Mouse (Mus musculus) kidney, embryonic 15.5 days (tissue): ENCODE results near the gene Agtrap. TPM values are rescaled to one million over a fixed set of nuclear protein-coding genes. Genes with fewer than 3 reads are reported as not detected.
"Not testable (repeated sequence)": the region's sequence is repeated elsewhere in the genome, so short reads cannot be mapped to it uniquely, and the experiment has no call there.

Experiments
- ATAC-seq: fragments of 200-750 bp; cut with Nextera tagmentation; replicated peaks from 2 replicates; pipeline ENCODE4 v1.8.0; 2017; ENCODE audit warnings: moderate TSS enrichment; ENCODE audit not compliant: low FRiP score
- H3K27ac ChIP-seq: fragments of 300-500 bp; sonication (generic); 2 replicates; pipeline ENCODE4 v1.5.1; 2015; ENCODE audit warnings: mild to moderate bottlenecking, inconsistent platforms
- H3K27me3 ChIP-seq: fragments of 300-500 bp; sonication (generic); 2 replicates; pipeline ENCODE4 v1.6.1; 2015; ENCODE audit warnings: inconsistent platforms
- H3K36me3 ChIP-seq: fragments of 300-500 bp; sonication (generic); 2 replicates; pipeline ENCODE4 v1.6.1; 2015; ENCODE audit warnings: inconsistent platforms
- H3K4me1 ChIP-seq: fragments of 300-500 bp; sonication (generic); 2 replicates; pipeline ENCODE4 v1.6.1; 2015; ENCODE audit warnings: inconsistent platforms
- H3K4me2 ChIP-seq: fragments of 300-500 bp; sonication (generic); 2 replicates; pipeline ENCODE4 v1.6.1; 2015; ENCODE audit warnings: moderate library complexity, mild to moderate bottlenecking, inconsistent platforms
- H3K4me3 ChIP-seq: fragments of 300-500 bp; sonication (generic); replicated peaks from 2 replicates; pipeline ENCODE4 v1.5.1; 2015; ENCODE audit warnings: mild to moderate bottlenecking, inconsistent platforms
- H3K9ac ChIP-seq: fragments of 300-500 bp; sonication (generic); 2 replicates; pipeline ENCODE4 v1.6.1; 2015; ENCODE audit warnings: mild to moderate bottlenecking, inconsistent platforms
- H3K9me3 ChIP-seq: fragments of 300-500 bp; sonication (generic); replicated peaks from 2 replicates; pipeline ENCODE4 v1.6.1; 2016; ENCODE audit warnings: inconsistent platforms
- WGBS: fragments of 180-500 bp; shearing (Covaris S2); methylation state at CpG from one replicate; pipeline ENCODE4 v1.1.7; 2015; ENCODE audit warnings: mixed read lengths; 5-methylcytosine and 5-hydroxymethylcytosine counted together
- polyA plus RNA-seq: library from polyadenylated mRNA; unstranded; fragments of >200 nt; fragmentation: Nextera tagmentation; extraction: Ambion mirVana; gene quantifications from 2 replicates; pipeline ENCODE4 v1.2.1, GENCODE M21; 2015

The Agtrap gene
- polyA plus RNA-seq, 1 experiment from 2014 or later = 24.4 TPM

DNA sequence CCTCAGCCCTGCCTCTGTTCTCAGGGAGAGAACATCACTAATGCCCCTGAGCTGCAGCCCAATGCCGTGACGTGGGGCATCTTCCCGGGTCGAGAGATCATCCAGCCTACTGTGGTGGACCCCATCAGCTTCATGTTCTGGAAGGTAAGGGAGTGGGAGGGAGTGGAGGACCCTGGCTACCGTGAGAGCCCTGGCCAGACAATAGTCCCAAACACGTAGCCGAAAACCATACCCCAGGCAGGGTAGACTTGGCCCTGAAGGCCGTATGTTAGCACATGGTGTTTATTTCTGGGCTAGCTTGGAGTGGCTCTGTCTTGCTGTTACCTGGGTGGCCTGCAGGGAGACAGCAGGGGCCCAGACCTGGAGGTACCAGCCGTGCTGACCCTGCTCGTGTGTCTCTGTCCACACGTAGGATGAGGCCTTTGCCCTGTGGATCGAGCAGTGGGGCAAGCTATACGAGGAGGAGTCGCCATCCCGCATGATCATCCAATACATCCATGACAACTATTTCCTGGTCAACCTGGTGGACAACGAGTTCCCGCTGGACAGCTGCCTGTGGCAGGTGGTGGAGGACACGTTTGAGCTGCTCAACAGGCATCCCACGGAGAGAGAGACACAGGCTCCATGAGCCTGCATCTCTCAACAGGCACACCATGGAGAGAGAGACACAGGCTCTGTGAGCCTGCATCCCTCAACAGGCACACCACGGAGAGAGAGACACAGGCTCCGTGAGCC is 32.7 kb downstream of the Agtrap start:
- Histone ChIP-seq H3K4me3 (no peak overlapping the region), H3K27me3 (no peaks in the 10 kb centered on the region), H3K4me1 (peaks cover 2% of the 10 kb centered on the region; the same call in 1 of the 2 replicates), H3K9ac (no peak overlapping the region), H3K27ac (no peak overlapping the region), H3K36me3 (peaks cover 89% of the 10 kb centered on the region), H3K9me3 (no peaks in the 10 kb centered on the region), H3K4me2 (no peak overlapping the region)
- WGBS = 87% methylated on average over 21 of the region's 21 CpGs
- ATAC-seq = no peak

DNA sequence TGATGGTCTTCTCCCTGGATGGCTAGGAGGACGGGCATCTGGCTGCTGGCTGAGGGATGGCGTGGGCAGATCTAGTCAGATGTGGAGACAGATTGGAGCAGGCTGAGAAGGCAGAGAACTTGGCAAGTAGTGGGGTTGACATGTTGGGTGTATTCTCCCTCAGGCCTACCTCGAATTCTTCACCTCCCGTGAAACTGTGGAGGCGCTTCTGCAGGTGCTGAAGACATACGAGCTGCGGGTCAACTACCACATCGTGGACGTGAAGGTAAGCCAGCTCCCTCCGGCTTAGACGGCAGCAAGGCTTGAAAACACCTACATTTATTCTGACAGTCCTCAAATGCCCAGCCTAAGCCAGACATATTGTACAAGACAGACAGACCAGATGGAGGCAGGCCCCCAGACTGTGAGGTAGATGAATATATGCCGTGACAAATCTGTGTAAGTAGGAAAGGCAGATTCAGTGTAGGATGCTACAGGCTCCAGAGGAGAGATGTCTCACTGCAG is 34.4 kb downstream of the Agtrap start:
- 95% methylated on average over 12 of the region's 12 CpGs for WGBS

DNA sequence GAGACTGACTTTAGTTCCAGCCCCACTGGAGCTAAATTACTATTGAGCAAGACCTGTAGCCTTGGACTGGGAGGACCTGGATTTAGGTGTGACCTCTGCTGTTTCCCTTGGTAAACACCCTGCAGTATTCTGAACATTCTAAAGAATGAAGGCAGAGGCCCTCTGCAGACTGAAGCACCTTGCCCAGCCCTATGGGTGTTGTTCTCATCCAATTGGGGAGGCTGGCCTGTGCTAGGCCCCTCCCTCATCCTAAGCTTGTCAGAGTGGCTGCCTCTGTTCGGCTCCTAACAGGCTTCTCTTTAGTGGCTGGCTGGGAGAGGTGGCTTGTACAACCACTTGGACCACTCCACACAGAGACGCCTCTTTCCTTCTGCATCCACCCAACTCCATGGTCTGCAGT is 34.9 kb downstream of the Agtrap start:
- Histone ChIP-seq H3K4me2 (no peak overlapping the region), H3K27me3 (no peaks in the 10 kb centered on the region), H3K36me3 (peaks cover 99% of the 10 kb centered on the region), H3K27ac (no peak overlapping the region), H3K4me1 (no peaks in the 10 kb centered on the region), H3K4me3 (no peak overlapping the region), H3K9ac (no peak overlapping the region), H3K9me3 (no peaks in the 10 kb centered on the region)
- ATAC-seq = no peak
- WGBS = 85% methylated on average over 2 of the region's 2 CpGs

More for the DNA sequence above, 34.4 kb downstream of the Agtrap start:
- Histone ChIP-seq H3K4me1 (no peaks in the 10 kb centered on the region), H3K27ac (no peak overlapping the region), H3K4me3 (no peak overlapping the region), H3K9me3 (no peaks in the 10 kb centered on the region), H3K4me2 (no peak overlapping the region), H3K27me3 (no peaks in the 10 kb centered on the region), H3K9ac (no peak overlapping the region), H3K36me3 (peaks cover 99% of the 10 kb centered on the region)
- no peak for ATAC-seq

DNA sequence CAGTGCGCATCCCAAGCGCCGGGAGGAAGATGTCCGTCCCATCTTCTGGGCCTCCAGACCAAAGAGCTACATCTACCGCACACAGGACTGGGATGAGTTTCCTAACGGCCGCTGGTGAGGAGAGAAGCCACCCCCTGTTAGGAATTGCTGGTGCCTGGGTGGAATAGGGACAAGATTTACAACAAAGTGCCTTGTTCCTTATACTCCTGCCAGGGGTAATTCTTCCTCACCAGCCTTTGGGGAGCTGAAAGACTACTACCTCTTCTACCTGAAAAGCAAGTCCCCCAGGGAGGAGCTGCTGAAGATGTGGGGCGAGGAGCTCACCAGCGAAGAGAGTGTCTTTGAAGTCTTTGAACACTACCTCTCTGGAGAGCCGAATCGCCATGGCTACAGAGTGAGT is 35.9 kb downstream of the Agtrap start:
- no peaks in the 10 kb centered on the region for H3K9me3 ChIP-seq
- WGBS = 88% methylated on average over 11 of the region's 11 CpGs
- H3K9ac ChIP-seq = no peak overlapping the region
- no peak overlapping the region for H3K27ac ChIP-seq
- no peak overlapping the region for H3K4me3 ChIP-seq
- ATAC-seq = no peak
- no peaks in the 10 kb centered on the region for H3K4me1 ChIP-seq
- peaks cover 99% of the 10 kb centered on the region for H3K36me3 ChIP-seq
- no peaks in the 10 kb centered on the region for H3K27me3 ChIP-seq
- no peak overlapping the region for H3K4me2 ChIP-seq

DNA sequence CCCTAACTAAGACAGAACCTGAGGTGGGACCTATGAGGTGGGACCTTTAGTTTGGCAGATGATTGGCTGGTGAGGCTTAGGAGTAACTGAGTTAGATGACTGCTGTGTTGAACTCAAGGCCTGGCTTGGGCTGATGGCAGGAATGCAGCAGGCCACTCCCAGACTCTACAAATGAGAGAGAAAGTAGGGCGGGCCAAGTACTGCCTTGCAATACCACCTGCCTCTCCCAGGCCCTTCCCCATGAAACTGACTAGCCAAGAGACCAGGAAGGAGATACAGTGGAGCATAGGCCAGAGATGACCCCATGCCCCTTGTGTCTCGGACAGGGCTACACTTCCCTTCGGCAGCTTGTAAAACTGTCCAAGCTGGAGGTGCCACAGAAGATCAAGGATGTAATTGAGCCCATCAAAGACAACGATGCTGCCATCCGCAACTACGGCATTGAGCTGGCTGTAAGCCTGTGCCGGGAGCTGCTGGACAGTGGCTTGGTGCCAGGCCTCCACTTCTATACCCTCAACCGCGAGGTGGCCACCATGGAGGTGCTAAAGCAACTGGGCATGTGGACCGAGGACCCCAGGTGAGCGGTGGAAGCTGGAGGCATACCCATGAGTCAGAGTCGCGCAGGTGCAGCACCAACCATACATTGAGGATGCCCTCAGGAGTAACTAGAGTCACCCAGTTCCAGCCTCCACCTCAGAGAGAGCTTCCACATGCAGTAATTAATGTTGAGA is 36.6 kb downstream of the Agtrap start:
- Histone ChIP-seq H3K4me3 (no peak overlapping the region), H3K4me2 (no peak overlapping the region), H3K27me3 (no peaks in the 10 kb centered on the region), H3K9me3 (no peaks in the 10 kb centered on the region), H3K9ac (no peak overlapping the region), H3K4me1 (no peaks in the 10 kb centered on the region), H3K27ac (no peak overlapping the region), H3K36me3 (peaks cover 99% of the 10 kb centered on the region)
- no peak for ATAC-seq
- 80% methylated on average over 13 of the region's 13 CpGs for WGBS

DNA sequence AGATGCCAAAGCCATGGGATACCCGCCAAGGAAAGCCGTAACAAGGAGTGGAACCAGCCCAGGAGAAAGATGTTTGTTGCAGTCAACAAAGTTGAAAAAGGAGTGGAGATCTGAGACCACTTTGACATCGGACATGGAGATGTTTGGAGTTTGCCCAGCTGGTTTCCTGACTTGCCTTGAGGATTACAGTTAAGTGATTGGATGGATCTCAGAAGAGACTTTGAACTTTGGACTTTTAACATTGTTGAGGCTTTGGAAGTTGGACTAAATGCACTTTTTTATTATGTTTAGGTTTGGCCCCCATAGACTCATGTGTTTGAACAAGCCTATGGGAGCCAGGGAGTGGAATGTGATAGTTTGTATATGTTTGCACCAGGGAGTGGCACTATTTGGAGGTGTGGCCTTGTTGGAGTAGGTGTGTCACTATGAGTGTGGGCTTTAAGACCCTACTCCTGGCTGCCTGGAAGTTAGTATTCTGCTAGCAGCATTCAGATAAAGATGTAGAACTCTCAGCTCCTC is 37.4 kb downstream of the Agtrap start:
- not testable (repeated sequence) for H3K4me3 ChIP-seq, ATAC-seq, H3K27ac ChIP-seq, H3K9me3 ChIP-seq, H3K4me2 ChIP-seq, H3K4me1 ChIP-seq, H3K9ac ChIP-seq, H3K27me3 ChIP-seq
- whole genome bisulfite sequencing = 89% methylated on average over 3 of the region's 3 CpGs
- peaks cover 98% of the 10 kb centered on the region for H3K36me3 ChIP-seq

DNA sequence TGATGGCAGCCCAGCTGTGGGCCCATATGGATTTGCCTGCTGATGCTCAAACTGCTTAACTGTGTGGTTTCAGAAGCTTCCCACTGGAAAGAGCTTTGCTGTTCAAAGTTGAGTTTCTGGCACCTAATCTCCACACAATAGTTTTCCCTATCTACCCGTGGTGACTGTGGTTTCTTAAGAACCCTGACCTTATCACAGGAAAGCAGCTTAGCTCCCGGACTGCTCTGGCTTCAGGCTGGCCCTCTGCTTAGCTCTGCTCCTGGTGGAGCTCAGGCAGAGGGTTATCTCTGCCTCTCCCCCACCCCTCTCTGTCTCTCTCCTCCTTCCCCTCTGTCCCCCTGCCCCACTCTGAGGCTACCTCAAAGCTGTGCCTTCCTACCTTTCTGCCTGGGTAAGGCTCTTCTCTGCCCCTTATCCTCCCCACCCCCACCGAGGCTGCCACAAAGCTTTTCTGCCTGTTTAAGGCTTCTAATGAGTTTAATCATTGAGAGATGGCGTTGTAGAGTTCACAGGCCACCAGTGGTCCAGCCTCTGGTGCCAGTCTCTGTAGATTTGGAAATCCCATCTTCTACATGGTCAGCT is 41.3 kb downstream of the Agtrap start:
- no peaks in the 10 kb centered on the region for H3K27me3 ChIP-seq
- H3K4me2 ChIP-seq = no peak overlapping the region
- H3K36me3 ChIP-seq = peaks cover 83% of the 10 kb centered on the region
- no peak overlapping the region for H3K4me3 ChIP-seq
- no peak overlapping the region for H3K9ac ChIP-seq
- no peak overlapping the region for H3K27ac ChIP-seq
- no peaks in the 10 kb centered on the region for H3K9me3 ChIP-seq
- no peak for ATAC-seq
- peaks cover 24% of the 10 kb centered on the region for H3K4me1 ChIP-seq
- 60% methylated on average over 4 of the region's 4 CpGs for WGBS

DNA sequence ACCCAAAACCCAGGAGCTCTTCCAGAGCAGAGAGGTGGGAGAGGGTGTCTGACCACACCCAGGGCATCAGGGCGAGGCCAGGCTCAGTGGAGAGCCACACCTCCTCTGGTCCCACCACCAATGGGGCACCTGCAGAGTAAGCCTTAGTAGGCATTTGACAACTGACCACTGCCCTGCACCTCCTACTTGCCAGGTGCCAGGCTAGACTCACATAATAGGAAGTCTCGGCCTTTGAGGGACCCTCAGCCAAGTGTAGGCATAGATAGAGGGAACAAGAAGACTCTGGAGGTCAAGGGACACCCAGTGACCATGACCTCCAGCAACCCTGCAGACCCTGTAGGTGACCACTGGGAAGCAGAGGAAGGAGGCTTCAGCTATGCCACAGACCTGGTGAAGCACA is 43.7 kb downstream of the Agtrap start:
- H3K4me1 ChIP-seq = peaks cover 48% of the 10 kb centered on the region
- no peak overlapping the region for H3K9ac ChIP-seq
- H3K4me2 ChIP-seq = no peak overlapping the region
- H3K27me3 ChIP-seq = no peaks in the 10 kb centered on the region
- H3K27ac ChIP-seq = no peak overlapping the region
- no peak for ATAC-seq
- H3K4me3 ChIP-seq = no peak overlapping the region
- 97% methylated on average over 2 of the region's 2 CpGs for WGBS
- peaks cover 59% of the 10 kb centered on the region for H3K36me3 ChIP-seq
- H3K9me3 ChIP-seq = no peaks in the 10 kb centered on the region

DNA sequence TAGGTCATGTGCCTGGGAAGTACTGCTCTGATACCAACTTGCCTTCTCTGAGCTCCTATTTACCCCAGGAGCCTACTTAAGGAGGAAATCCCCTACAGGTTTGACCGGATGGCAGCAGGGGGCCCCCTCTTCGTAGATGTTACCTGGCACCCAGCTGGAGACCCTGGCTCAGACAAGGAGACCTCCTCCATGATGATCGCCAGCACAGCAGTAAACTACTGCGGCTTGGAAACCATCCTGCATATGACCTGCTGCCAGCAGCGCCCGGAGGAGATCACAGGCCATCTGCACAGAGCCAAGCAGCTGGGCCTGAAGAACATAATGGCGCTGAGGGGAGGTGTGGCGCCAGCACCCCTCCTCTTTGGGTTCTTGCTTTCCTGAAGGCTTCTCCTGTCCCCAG is 44.5 kb downstream of the Agtrap start:
- H3K4me2 ChIP-seq, H3K27me3 ChIP-seq, H3K9me3 ChIP-seq, ATAC-seq, H3K9ac ChIP-seq, H3K27ac ChIP-seq, H3K4me3 ChIP-seq: not testable (repeated sequence)
- peaks cover 51% of the 10 kb centered on the region for H3K36me3 ChIP-seq
- H3K4me1 ChIP-seq = peaks cover 49% of the 10 kb centered on the region
- 93% methylated on average over 8 of the region's 8 CpGs for WGBS

DNA sequence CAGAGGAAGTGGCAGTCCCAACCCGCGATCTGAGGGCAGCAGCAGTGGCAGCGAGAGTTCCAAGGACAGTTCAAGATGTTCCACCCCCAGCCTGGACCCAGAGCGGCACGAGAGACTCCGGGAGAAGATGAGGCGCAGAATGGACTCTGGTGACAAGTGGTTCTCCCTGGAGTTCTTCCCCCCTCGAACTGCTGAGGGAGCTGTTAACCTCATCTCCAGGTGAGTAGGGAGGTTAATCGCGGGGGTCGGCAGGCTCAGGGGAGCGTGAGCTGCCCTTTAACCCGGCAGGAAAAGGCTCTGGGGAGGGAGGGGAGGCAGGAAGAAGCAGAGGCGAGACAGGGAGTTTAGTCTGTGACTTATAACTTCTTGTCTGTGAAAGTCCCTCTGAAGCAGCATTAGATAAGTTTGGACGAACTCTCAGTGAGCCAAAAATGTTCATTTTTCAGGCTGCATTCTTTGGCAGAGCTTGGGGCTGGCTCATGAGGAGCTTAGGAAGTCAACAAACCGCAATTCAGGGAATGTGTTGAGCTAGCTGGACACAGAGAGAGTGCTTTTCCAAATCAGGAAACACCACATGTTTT is 46.1 kb downstream of the Agtrap start:
- peak overlapping the region; percentile 42 for H3K9ac ChIP-seq
- H3K4me2 ChIP-seq = peak overlapping the region; percentile 79
- no peaks in the 10 kb centered on the region for H3K9me3 ChIP-seq
- H3K27ac ChIP-seq = peak overlapping the region; percentile 94
- 2% methylated on average over 16 of the region's 16 CpGs for WGBS
- ATAC-seq = no peak
- peaks cover 37% of the 10 kb centered on the region for H3K36me3 ChIP-seq
- peaks cover 60% of the 10 kb centered on the region for H3K4me1 ChIP-seq
- H3K4me3 ChIP-seq = peak overlapping the region; percentile 77
- H3K27me3 ChIP-seq = no peaks in the 10 kb centered on the region

DNA sequence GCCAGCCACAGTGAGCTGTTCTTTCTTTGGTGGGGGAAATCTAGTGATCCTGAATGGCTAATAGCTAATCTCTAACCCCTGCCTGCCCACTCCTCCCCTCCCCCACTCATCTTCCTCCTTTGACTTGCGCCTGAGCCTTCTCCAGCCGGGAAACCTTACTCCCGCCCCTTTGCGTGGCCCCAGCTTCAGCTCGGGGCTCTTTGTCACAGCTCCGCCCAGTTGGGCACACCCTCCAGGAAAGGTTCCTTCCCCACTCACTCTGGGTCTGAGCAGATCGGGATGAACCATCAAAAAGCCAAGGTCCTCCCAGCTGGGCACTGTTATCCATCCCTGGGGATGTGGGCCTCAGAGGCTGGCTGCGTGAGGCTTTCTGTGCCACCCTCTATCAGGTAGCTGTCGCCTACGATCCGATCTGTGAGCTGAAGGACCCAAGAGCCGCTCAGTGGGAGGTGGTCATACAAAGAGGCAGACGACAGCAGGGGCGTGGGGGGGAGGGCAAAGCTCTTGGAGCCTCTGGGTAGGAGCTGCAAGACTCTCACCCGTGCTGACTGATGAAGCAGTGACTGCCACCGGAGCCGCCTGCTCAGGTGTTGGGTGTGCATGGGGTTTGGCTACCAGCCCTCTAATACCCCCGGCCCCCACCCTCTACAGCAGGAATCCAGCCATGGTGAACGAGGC is 46.8 kb downstream of the Agtrap start:
- H3K27ac ChIP-seq = peak overlapping the region; percentile 94
- peak overlapping the region; percentile 79 for H3K4me2 ChIP-seq
- peak overlapping the region; percentile 42 for H3K9ac ChIP-seq
- H3K4me3 ChIP-seq = peak overlapping the region; percentile 77
- H3K9me3 ChIP-seq = no peaks in the 10 kb centered on the region
- peaks cover 60% of the 10 kb centered on the region for H3K4me1 ChIP-seq
- peak; percentile 64 for ATAC-seq
- WGBS = under 1% methylated on average over 18 of the region's 19 CpGs
- H3K27me3 ChIP-seq = no peaks in the 10 kb centered on the region
- peaks cover 37% of the 10 kb centered on the region for H3K36me3 ChIP-seq
